Mouse (Mus musculus) embryo, embryonic 9.5 days (tissue): ENCODE measurements around the gene 1110008L16Rik.
A peak's percentile ranks its signal among the peaks of the same experiment; 100 is the strongest.
"Not testable (repeated sequence)": the region's sequence is repeated elsewhere in the genome, so short reads cannot be mapped to it uniquely, and the experiment has no call there.

Source experiments
- DNase-seq: peaks from one replicate; pipeline ENCODE4 v3.0.0-alpha.2; 2017; ENCODE audit errors: extremely low spot score

The 1110008L16Rik gene

GRCm38 (mm10) chr12:55392120-55392519 is 92.7 kb downstream of the 1110008L16Rik start:
- DNase-seq, result no peak

GRCm38 (mm10) chr12:55392733-55393577 is 93.6 kb downstream of the 1110008L16Rik start:
- no peak for DNase-seq

GRCm38 (mm10) chr12:55395601-55396000 is 96.2 kb downstream of the 1110008L16Rik start:
- not testable (repeated sequence) for DNase-seq

GRCm38 (mm10) chr12:55396536-55396935 is 97.2 kb downstream of the 1110008L16Rik start:
- DNase-seq, result no peak

- DNase-seq, result no peak
These were observed 98.3 kb downstream of the 1110008L16Rik start for GRCm38 (mm10) chr12:55397544-55398239.

- DNase-seq, result peak; percentile 92
These were observed 99.1 kb downstream of the 1110008L16Rik start for GRCm38 (mm10) chr12:55398240-55399127.

GRCm38 (mm10) chr12:55399128-55399677 is 99.8 kb downstream of the 1110008L16Rik start:
- DNase-seq, result no peak

GRCm38 (mm10) chr12:55407888-55408287 is 108.5 kb downstream of the 1110008L16Rik start:
- no peak for DNase-seq

GRCm38 (mm10) chr12:55415255-55415654 is 115.9 kb downstream of the 1110008L16Rik start:
- DNase-seq, result no peak

- no peak for DNase-seq
These were observed 116.4 kb downstream of the 1110008L16Rik start for GRCm38 (mm10) chr12:55415762-55416161.

- DNase-seq, result no peak
These were observed 120.8 kb downstream of the 1110008L16Rik start for GRCm38 (mm10) chr12:55420220-55420619.

GRCm38 (mm10) chr12:55422057-55422456 is 122.7 kb downstream of the 1110008L16Rik start:
- DNase-seq, result no peak

GRCm38 (mm10) chr12:55426300-55426699 is 126.9 kb downstream of the 1110008L16Rik start:
- no peak for DNase-seq

GRCm38 (mm10) chr12:55429201-55429600 is 129.8 kb downstream of the 1110008L16Rik start:
- DNase-seq, result no peak

- no peak for DNase-seq
These were observed 130.6 kb downstream of the 1110008L16Rik start for GRCm38 (mm10) chr12:55429956-55430355.
